In the genomic region with DNA sequence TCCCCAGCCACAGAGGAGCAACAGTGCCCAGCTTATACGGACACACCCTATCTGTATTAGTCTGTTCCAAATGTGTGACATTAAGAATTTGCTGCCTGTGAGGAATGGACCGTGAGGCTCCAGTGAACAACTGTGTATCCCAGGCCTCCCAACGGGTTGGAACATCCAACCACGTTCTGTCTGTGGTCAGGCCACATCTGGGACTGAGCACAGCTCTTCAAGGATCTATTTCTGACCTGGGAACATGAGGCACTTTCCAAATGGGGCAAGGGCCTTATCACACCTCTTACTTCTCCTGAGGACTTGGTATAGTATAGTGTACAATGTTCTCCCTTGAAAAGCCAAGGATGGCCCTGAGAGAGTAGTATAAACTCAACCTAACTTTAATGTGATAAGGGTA, we compare ENCODE assay signal across 19 mouse cellular contexts. TPM values are rescaled to one million over a fixed set of nuclear protein-coding genes. Genes with fewer than 3 reads are reported as not detected.
"Had no signal": no experiment of that assay in that cellular context is flagged by ENCODE, and none has a peak within 500 bp of the region (broad histone marks: within the 10 kb centered on the region; RNA-seq: fewer than 3 reads in every experiment).

No protein-coding gene starts in this region.

- H3K9ac ChIP-seq: limb, embryonic 13.5 days; liver, embryonic 12.5 days; liver, postnatal 0 days; lung, embryonic 15.5 days; midbrain, embryonic 15.5 days; neural tube, embryonic 12.5 days; stomach, embryonic 15.5 days had no signal

- H3K4me1 ChIP-seq: limb, embryonic 13.5 days; liver, embryonic 12.5 days; lung, embryonic 15.5 days; megakaryocyte, embryonic 14.5 days; midbrain, embryonic 15.5 days; neural tube, embryonic 12.5 days; stomach, embryonic 15.5 days had no signal

- DNase-seq: kidney, postnatal 25 days; layer of hippocampus, adult 9-11 months; layer of hippocampus, postnatal 36 days; liver, postnatal 0 days; lung, postnatal 14 days; right cerebral cortex, postnatal 14 days; thymus, adult 2 months; thymus, postnatal 25 days had no signal

- H3K9me3 ChIP-seq: liver, embryonic 12.5 days; lung, embryonic 15.5 days; midbrain, embryonic 15.5 days; stomach, embryonic 15.5 days had no signal

- H3K36me3 ChIP-seq: midbrain, embryonic 15.5 days had no signal

- H3K27ac ChIP-seq: limb, embryonic 13.5 days; liver, embryonic 12.5 days; lung, embryonic 15.5 days; macrophage; midbrain, embryonic 15.5 days; neural tube, embryonic 12.5 days; stomach, embryonic 15.5 days had no signal

- H3K4me3 ChIP-seq: limb, embryonic 13.5 days; liver, embryonic 12.5 days; lung, embryonic 15.5 days; megakaryocyte, embryonic 14.5 days; midbrain, embryonic 15.5 days; neural tube, embryonic 12.5 days; stomach, embryonic 15.5 days had no signal

- ATAC-seq: liver, embryonic 12.5 days; liver, postnatal 0 days; midbrain, embryonic 15.5 days had no signal

- H3K4me2 ChIP-seq: limb, embryonic 13.5 days; liver, embryonic 12.5 days; lung, embryonic 15.5 days; midbrain, embryonic 11.5 days; midbrain, embryonic 15.5 days; neural tube, embryonic 12.5 days; stomach, embryonic 15.5 days had no signal

RNA-seq across cellular contexts. Expression of a gene that starts 19.9 kb away (rescaled TPM):
- total RNA-seq: monocyte, adult 5-6 weeks; neutrophil, adult 5-6 weeks had no signal
- polyA plus RNA-seq: macrophage had no signal
